Mouse (Mus musculus): ENCODE results near the gene 2210011C24Rik. TPM values are rescaled to one million over a fixed set of nuclear protein-coding genes. Genes with fewer than 3 reads are reported as not detected.
"Not testable (repeated sequence)": the region's sequence is repeated elsewhere in the genome, so short reads cannot be mapped to it uniquely, and the experiment has no call there.

Gene 2210011C24Rik
- total RNA-seq, 2 experiments from 2014 or later, result 1.7 to 2.0 TPM

DNA sequence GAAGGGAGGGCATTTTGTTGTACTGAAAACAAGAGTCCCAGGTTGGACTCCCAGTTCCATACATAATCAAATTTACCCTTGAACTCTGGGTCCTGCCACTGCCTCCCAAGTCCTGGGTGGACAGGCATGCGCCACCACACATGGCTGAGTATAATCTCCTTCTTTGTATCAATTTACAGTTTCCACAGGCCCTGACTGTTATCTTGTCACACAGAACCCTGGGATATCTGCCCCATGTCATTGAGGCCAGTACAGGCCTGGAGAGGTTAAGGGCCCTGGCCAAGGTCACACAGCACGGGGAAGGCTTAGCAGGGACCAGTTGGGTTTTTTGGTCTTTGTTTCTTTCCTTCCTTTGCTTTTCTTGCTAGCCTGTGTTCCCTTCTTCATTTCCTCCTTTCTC lies 19.5 kb downstream of the 2210011C24Rik start:
- no peak for DNase-seq

DNA sequence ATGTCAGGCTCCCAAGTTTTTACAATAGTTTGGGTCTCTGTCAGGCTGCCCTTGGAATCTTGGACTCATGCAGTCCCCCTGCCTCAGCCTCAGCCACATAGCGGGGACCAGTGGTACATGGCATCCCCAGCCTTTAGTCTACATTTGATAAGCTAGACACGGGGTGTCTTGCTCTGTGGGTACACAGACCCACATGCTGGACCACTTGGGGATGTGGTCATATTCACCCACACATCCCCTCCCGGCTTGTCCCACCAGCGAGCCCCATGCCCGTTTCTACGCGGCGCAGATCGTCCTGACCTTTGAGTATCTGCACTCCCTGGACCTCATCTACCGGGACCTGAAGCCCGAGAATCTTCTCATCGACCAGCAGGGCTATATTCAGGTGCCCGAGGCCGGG lies 21.8 kb downstream of the 2210011C24Rik start:
- DNase-seq, result no peak

DNA sequence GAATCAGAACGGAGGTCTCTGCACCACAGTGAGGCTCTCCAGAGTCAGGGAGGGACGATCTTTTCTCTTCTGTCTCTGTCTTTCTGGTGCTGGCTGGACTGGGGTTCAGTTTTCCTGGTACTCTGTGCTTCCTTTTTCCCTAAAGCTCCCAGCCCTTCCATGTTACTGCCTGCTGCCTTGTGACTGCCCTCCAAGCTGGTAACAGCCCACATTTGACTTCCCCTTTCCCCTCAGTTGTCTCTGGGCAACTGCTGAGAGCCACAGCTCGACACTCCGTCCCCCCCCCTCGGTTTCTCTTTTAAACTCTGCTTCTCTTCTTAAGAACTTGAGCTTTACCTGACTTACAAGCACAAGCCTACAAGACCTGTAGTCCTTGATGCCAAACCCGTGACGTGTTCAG lies 22.7 kb downstream of the 2210011C24Rik start:
- DNase-seq, result no peak

DNA sequence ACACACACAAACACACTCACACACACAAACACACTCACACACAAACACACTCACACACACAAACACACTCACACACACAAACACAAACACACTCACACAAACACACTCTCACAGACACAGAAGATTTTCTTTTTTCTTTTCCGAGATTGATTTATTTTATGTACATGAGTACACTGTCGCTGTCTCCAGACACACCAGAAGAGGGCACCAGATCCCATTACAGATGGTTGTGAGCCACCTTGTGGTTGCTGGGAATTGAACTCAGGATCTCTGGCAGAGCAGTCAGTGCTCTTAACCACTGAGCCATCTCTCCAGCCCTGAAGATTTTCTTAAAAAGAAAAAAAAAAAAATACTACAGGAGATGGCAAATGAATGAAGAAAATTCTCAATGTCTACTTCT lies 28.7 kb downstream of the 2210011C24Rik start:
- not testable (repeated sequence) for DNase-seq

DNA sequence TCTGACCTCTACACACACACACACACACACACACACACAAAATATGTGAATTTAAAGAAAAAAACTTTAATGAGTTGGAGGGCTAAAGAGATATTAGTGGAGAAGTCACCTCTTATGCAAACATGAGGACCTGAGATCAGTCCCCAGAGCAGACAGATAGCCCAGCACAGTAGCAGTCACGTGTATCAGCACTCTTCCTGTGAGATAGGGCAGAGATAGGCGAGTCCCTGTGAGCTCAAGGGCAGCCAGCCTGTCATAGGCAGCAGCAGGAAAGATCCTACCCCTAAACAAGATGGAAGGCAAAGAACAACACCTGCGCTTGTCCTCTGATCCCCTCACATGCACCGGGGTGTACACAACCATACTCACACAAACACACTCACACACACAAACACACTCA lies 29.5 kb downstream of the 2210011C24Rik start:
- DNase-seq, result no peak

DNA sequence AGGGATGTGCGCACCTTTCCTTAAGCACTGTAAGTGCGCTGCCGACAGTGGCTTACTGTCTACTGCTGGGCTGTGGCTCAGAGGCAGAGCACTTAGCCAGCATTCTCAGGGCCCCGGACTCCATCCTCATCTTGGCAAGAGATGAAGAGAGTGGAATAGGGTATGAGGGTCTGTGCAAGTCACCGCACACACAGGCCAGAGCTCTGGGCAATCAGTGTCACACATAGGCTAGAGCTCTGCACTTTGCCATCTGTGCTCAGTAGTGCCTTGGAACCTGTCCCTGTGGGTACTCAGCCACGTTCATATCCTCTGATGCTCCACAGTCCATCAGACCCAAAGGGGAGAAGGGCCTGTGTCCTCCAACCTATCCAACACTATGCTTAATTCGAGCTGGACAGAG lies 30.4 kb downstream of the 2210011C24Rik start:
- no peak for DNase-seq

DNA sequence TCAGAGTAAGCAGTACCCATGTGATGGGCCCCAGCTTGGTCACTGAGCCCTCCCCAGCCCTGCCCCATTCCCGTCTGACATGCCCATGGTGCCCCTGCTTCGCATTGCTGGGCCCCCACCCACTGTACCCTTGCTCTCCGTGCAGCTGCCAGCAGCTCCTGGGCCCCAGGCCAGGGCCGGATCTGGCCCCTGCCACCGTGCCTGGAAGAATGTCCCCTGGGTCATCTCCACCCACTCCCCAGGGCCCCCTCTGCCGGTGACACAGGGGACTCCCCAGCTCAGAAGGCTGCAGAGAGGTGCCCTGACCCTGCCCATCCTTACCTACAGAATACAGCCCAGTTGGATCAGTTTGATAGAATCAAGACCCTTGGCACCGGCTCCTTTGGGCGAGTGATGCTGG lies 31.1 kb downstream of the 2210011C24Rik start:
- DNase-seq, result peak; percentile 73

DNA sequence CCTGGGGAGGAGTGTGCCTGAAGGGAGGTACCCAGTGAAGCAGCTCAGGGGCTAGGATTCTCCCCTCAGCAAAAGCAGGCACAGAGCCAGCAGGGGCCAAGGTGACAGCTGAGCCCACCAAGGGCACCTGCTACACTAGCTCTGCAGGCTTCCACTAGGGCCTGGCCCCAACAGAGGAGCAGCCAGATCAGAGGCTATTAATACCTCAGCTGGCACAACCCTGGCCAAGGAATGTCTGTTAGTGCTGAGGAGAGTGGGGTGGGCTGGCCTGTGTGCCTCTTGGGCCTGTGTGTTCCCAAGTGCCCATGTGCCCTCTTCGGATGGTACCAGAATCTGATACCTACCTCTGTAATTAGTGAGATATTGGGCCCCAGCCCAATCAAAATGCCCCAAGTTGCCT lies 31.7 kb downstream of the 2210011C24Rik start:
- DNase-seq, result peak; percentile 56

DNA sequence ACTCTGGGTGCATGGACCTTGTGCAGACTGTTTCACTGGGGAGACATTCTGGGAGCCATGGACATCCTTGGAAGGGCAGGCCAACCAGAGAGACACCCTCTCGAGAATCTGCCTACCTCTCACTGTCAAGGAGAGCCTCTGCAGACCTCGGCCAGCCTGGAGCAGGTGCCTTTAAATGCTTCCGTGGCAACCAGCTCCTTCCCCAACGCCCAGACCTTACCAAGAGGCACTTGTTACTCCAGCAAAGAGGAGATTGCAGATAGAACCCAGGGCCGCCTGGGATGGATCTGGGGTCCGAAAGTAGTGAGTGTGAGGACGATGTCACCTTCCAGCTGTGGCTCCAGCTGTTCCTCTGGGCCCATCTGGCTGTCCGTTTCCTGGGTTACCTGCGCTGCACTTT lies 33.8 kb downstream of the 2210011C24Rik start:
- no peak for DNase-seq

DNA sequence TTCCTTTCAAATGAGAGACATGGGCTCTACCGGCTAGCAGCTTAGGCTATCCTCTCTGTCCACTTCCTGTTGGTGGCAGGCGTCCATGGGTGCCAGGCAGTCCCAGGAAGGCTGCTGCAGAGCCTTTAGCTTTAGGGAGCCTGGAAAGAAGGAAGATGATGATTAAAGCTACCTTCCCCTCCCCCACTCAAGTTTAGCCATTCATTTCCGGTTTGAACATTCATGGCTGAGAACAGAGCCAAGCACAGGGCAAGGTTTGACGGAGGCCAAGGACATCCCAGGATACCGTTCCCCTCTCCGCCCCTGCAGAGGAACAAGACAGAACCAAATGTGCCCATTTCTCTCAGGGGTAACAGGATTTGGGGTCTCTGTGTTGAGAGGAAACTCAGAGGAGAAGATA lies 34.3 kb downstream of the 2210011C24Rik start:
- no peak for DNase-seq

DNA sequence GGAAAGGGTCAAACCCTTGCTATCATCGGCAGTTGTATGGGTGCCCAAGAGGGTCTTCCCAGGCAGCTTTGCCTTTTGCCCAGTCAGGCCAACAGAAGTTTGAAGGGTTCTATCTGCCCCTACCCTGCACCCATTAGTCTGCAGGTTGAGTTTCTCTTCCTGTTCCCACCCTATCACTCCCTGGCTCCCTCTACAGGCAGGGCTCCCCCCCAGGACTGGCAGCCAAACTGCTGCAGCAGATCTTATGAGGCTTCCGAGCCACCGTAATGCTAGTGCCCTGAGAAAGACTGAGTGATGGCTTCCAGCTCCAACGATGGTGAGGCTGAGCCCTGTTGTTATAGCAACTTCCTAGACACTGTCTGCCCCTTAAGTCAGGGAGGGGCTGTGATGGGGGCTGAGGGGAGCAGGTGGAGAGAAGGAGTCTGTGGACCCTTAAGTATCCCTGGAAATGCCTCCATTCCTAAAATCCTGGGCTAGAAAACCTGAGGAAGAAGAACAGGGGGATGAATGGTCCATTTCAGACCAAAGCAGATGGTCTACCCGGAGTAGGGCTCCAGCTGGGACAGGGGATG lies 35.1 kb downstream of the 2210011C24Rik start:
- DNase-seq, result no peak

DNA sequence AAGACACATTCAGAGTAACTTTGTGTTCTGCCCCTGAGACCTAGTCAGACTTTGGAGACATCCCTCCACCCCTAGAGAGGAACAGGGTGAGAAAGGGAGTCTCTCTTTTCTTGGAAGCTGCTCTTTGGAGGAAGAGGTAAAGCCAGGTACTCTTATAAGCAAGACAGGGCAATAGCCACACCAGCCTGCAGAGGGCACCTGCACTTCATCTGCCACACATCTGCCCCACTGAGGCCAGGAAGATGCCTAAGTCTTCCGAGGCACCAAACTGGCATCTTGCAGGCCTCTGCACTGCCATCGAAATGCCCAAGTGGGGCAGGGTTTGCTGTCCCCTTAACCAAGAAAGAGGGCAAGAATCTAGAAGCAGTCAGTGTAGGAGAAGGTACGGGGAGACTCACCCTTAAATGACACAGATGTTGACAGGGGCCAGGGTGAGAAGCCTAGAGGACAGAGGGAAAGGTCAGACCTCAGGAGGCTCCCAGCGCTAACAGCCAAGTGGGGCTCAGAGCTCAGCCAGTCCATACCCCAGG lies 35.8 kb downstream of the 2210011C24Rik start:
- no peak for DNase-seq

DNA sequence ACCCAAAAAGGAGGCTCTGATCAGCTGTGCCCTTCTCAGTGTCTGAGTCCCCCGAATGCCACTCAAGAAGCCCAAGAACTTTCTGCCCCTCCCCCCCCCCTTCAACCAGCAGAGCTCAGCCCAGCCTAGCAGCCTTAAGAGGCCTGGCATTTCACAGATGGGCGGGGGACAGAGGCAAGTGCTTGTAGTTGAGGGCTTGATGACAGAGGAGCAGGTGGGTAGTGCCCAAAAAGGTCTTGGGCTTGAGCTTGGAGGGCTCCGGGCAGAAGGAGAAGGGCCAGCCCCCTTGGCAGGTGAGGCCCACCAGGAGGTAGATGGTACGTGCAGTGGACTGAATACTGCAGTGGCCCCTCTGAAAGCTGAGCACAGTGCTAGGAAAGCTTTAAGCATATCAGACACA lies 37.5 kb downstream of the 2210011C24Rik start:
- no peak for DNase-seq

DNA sequence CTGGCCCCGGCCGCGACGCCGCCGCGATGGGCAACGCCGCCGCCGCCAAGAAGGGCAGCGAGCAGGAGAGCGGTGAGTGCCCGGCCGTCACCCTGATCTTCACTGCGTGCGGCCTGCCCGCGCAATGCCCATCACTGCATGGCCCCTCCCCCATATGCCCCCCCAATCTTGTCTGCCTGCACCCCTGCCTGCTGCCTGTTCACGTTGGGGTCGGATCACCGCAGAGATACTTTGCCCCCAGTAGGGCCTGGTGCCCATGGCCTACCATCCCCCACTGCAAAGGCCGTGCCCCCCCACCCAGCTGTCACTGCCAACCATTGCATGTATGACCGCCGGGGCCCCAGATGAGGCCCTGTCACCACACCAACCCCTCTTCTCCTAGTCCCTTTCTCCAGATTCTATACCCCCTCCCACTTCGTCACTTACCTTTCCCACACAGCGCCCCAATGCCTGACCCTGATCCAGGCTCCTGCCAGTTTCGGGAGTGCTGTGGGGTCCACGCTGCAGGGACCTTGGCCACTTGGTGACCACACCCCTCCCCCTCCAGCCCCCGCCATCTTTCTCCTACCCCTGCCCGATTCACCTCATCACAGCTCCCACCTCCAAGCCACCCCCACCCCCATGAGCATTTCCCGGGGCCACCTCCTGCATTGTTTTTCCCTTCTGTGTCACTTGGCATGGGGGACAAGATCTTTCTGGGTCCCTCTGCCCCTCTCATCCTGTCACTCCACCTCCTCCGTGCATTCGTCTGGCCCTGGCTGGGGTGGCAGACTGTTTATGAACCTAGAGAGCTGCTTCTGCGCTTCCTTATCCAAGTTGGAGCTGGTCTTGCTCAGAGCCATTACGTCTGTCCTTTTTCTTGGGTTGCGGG lies 38.6 kb downstream of the 2210011C24Rik start:
- peak; percentile 50 for DNase-seq

DNA sequence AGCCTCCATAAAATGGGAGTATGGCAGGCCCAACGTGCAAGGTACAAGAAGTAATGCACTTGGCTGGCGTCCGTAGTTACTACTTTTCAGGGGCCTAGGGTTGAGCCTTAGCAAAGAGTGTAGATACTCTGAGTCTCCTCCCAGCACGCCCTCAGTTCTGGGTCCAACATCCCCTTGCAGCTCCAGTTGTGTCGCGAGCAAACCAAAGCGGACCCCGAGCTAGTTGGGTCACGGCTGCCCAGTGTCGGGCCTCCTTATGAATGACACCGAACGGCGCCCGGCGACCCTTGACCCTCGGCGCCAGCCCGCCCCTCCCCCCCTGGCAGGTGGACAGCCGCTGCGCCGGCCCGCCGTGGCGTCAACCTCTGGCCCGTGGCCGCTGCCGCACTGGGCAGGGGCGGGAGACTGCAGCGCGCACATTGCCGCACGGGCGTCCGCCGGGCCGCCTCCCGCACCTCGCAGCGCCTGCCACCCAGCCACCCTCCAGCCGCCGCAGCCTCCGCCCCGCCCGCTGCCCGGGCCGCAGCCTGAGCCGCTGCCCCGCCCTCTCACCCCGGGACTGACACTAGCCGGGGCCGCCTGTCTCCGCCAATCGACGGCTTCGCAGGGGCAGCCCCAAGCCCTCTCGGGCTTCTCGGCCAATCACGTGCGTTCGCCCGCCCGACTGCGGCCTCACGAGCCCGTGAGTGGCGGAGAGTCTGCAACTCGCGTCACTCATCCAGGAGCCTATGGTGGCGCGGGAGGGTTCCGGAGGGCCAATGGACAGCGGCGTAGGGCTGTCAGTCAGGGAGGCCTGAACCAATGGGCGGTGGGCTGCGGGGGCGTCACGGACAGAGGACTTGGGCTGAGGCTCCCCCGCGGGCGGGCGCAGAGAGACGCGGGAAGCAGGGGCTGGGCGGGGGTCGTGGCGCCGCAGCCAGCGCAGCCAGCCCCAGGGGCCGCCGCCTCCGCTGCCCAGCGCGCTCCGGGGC lies 39.5 kb downstream of the 2210011C24Rik start, which contains the start of gene Prkaca:
Prkaca (plus strand) TSS at position 844 of the 971 bp plus-strand sequence.
- DNase-seq, result peak; percentile 94

DNA sequence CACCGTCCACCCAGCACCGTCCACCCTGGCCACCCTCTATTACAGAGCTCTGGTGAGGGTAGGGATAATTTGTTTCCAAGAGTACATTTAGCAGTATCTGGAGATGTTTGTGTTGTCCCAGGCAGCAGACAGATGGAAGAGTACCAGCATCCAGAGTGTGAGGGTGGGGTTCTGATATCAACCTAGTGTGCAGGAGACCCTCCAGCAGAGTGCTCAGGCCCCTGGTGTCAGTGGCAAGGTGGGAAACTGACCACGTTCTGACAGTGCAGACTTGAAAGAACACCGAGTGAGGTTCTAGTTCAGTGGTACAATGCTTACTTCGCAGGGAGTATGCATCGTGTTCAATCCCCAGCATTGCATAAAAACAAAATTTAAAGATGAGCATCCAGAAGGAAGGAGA lies 40.3 kb downstream of the 2210011C24Rik start:
- DNase-seq, result no peak

DNA sequence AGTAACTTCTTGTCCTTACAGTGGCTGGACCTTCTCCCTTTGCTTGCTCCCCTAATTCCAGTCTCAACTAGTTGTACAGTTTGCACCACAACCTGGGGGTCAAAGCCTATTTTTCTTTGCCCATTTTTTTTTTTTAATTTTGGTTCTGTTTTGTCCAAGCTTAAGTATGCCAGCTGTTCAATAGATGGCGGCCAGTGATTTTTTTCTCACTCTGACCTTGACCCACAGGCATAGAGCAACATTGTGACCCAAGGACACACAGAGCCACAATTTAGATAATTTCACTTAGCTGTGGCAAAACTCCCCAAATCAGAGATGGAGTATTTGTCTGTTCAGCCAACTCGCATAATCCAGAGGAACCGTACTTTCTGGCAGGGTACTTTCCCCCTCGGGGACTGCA lies 40.9 kb downstream of the 2210011C24Rik start:
- DNase-seq, result no peak

DNA sequence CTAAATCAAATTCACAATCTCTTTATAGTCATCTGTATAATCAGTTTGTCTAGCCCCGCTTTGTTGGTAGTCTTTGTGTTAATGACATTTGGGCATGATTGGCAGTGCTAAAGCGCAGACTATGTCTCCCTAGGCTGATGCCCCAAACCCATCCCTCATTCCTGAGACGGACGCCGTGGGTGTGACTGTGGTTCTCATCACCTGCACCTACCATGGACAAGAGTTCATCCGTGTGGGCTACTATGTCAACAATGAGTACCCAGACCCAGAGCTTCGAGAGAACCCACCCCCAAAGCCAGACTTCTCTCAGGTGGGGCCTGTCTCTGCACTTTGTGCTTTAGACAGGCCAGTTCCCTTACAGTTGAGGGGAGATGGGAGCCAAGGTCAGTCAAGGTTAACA lies 44.3 kb downstream of the 2210011C24Rik start:
- DNase-seq, result no peak

DNA sequence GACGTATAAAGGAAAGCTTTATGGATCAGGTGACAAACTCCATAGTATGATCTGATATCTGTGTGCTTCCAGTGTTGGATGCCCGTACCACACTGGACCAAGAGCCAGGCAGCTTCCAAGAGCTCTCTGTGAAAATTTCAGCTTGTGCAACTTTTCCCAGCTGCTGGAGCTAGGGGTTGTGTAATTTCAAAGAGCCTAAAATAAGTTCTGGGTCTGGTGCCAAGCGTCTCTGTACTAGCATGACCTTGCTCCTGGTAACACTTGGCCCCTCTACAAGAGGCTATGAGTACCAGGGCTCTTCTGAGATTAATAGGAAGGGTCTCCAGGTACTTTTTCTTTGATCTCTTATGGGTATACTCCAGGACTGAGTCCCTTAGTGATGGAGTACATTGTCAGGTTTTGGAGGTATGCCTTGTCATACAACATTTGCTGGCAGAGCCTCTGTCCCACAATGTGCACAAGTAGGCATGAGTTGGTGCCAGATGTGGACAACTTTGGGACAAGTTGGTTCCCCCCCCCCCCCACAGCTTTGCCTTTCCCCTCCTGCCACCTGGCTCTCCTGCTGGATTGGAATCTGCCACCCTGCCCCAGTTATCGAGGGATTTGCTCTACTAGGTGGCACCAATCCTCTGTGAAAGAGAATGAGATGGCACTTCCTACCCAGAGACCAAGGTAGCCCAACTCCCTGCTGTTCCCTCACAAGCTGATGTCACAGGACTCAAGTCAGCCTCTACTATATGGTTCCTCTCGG lies 47.8 kb downstream of the 2210011C24Rik start:
- DNase-seq, result peak; percentile 38

All from gastrocnemius, postnatal 10 days (tissue).